Comparison of ENCODE assay signal across 34 mouse cellular contexts in genomic region chr6:83717026-83717425, GRCm38 (mm10). TPM values are rescaled to one million over a fixed set of nuclear protein-coding genes. Genes with fewer than 3 reads are reported as not detected.
DNase-seq lines count a peak whose midpoint lies in the region; ATAC-seq and TF ChIP-seq lines count a peak whose summit lies in the region.
"Had no signal": no experiment of that assay in that cellular context is flagged by ENCODE, and none has a peak within 500 bp of the region (broad histone marks: within the 10 kb centered on the region; RNA-seq: fewer than 3 reads in every experiment).

No protein-coding gene starts in this region.

- H3K4me2 ChIP-seq in intestine, embryonic 14.5 days (ENCODE audit: low read length): no peak overlapping the region
- no peak overlapping the region for H3K4me2 ChIP-seq in intestine, embryonic 15.5 days (replicated peaks)
- no peak overlapping the region for H3K4me2 ChIP-seq in midbrain, embryonic 11.5 days
- H3K4me2 ChIP-seq in midbrain, postnatal 0 days (ENCODE audit: low read depth, low read length, poor library complexity, severe bottlenecking): no peak overlapping the region
- H3K4me2 ChIP-seq: embryonic facial prominence, embryonic 13.5 days; forebrain, embryonic 12.5 days; forebrain, embryonic 15.5 days; heart, embryonic 13.5 days; hindbrain, embryonic 13.5 days had no signal

- ATAC-seq in intestine, embryonic 14.5 days (replicated peaks; ENCODE audit: low FRiP score, low TSS enrichment, low read depth): no peak
- ATAC-seq in intestine, embryonic 15.5 days: no peak
- ATAC-seq in midbrain, embryonic 11.5 days (ENCODE audit: low FRiP score): no peak
- no peak for ATAC-seq in midbrain, postnatal 0 days (ENCODE audit: low FRiP score)
- ATAC-seq: forebrain, embryonic 15.5 days; hindbrain, embryonic 16.5 days; inflammation-experienced regulatory T-cells, adult 6 months had no signal

- H3K4me3 ChIP-seq in intestine, embryonic 14.5 days (ENCODE audit: low read depth, low read length): no peak overlapping the region
- H3K4me3 ChIP-seq in intestine, embryonic 15.5 days (replicated peaks): no peak overlapping the region
- H3K4me3 ChIP-seq in midbrain, embryonic 11.5 days (ENCODE audit: low read depth, low read length): no peak overlapping the region
- H3K4me3 ChIP-seq in midbrain, postnatal 0 days (ENCODE audit: low read depth, low read length): no peak overlapping the region
- H3K4me3 ChIP-seq: embryonic facial prominence, embryonic 10.5 days; embryonic facial prominence, embryonic 13.5 days; erythroblast, embryonic 14.5 days; forebrain, embryonic 12.5 days; forebrain, embryonic 15.5 days; heart, adult 2 months; heart, embryonic 10.5 days; heart, embryonic 13.5 days; hindbrain, embryonic 13.5 days had no signal

- H3K36me3 ChIP-seq in intestine, embryonic 14.5 days (ENCODE audit: control insufficient read depth, insufficient read depth, low read length): no peaks in the 10 kb centered on the region
- no peaks in the 10 kb centered on the region for H3K36me3 ChIP-seq in intestine, embryonic 15.5 days
- no peaks in the 10 kb centered on the region for H3K36me3 ChIP-seq in midbrain, embryonic 11.5 days (ENCODE audit: control insufficient read depth, insufficient read depth, low read length)
- no peaks in the 10 kb centered on the region for H3K36me3 ChIP-seq in midbrain, postnatal 0 days (ENCODE audit: insufficient read depth, low read length)
- H3K36me3 ChIP-seq: embryonic facial prominence, embryonic 10.5 days; embryonic facial prominence, embryonic 13.5 days; forebrain, embryonic 12.5 days; forebrain, embryonic 15.5 days; heart, embryonic 10.5 days; heart, embryonic 13.5 days; hindbrain, embryonic 13.5 days had no signal

- H3K9me3 ChIP-seq in intestine, embryonic 14.5 days (ENCODE audit: control insufficient read depth, low read length): no peaks in the 10 kb centered on the region
- H3K9me3 ChIP-seq in intestine, embryonic 15.5 days: no peaks in the 10 kb centered on the region
- H3K9me3 ChIP-seq in midbrain, embryonic 11.5 days (ENCODE audit: control insufficient read depth, low read length): no peaks in the 10 kb centered on the region
- no peaks in the 10 kb centered on the region for H3K9me3 ChIP-seq in midbrain, postnatal 0 days (ENCODE audit: low read length)
- H3K9me3 ChIP-seq: embryonic facial prominence, embryonic 10.5 days; embryonic facial prominence, embryonic 13.5 days; forebrain, embryonic 12.5 days; forebrain, embryonic 15.5 days; heart, embryonic 10.5 days; heart, embryonic 13.5 days; hindbrain, embryonic 13.5 days had no signal

- peak; percentile 20 to 33 for DNase-seq in cerebellum, postnatal 14 days
- no peak for DNase-seq in cerebellum, postnatal 10 days
- DNase-seq in intestine, embryonic 14.5 days (ENCODE audit: low spot score): peak; percentile 69
- peak; percentile 95 for DNase-seq in midbrain, embryonic 11.5 days (ENCODE audit: low spot score, missing footprints)
- no peak for DNase-seq in midbrain, postnatal 0 days (ENCODE audit: low spot score)
- peak; percentile 54 for DNase-seq in induced T-regulatory cell, adult 2 months (ENCODE audit: low read depth)
- no peak for DNase-seq in lung, postnatal 4 days
- DNase-seq: adrenal gland, adult 2 months; adrenal gland, postnatal 14 days; cerebellum, adult 11 months; cerebellum, adult 2 months; cerebellum, adult 9-11 months; embryo, embryonic 11 days; gastrocnemius, postnatal 10 days; gastrocnemius, postnatal 36 days; heart, adult 2 months; heart, postnatal 14 days; heart, postnatal 4 days had no signal

- no peak for TF ChIP-seq CTCF in midbrain, postnatal 0 days (IDR thresholded peaks at IDR 0.05)

- H3K27ac ChIP-seq in intestine, embryonic 14.5 days (ENCODE audit: low read depth): no peak overlapping the region
- H3K27ac ChIP-seq in intestine, embryonic 15.5 days: no peak overlapping the region
- no peak overlapping the region for H3K27ac ChIP-seq in midbrain, embryonic 11.5 days (ENCODE audit: low read depth, low read length)
- no peak overlapping the region for H3K27ac ChIP-seq in midbrain, postnatal 0 days (ENCODE audit: low read depth, low read length)
- H3K27ac ChIP-seq: embryonic facial prominence, embryonic 10.5 days; embryonic facial prominence, embryonic 13.5 days; forebrain, embryonic 12.5 days; forebrain, embryonic 15.5 days; heart, adult 2 months; heart, embryonic 10.5 days; heart, embryonic 13.5 days; hindbrain, embryonic 13.5 days had no signal

- H3K27me3 ChIP-seq in intestine, embryonic 14.5 days (replicated peaks; ENCODE audit: control insufficient read depth, insufficient read depth, low read length): peaks cover 100% of the 10 kb centered on the region
- H3K27me3 ChIP-seq in intestine, embryonic 15.5 days (replicated peaks): peaks cover 87% of the 10 kb centered on the region
- peaks cover 94% of the 10 kb centered on the region for H3K27me3 ChIP-seq in midbrain, embryonic 11.5 days (ENCODE audit: control insufficient read depth, insufficient read depth, low read length)
- peaks cover 85% of the 10 kb centered on the region for H3K27me3 ChIP-seq in midbrain, postnatal 0 days (ENCODE audit: insufficient read depth, low read length)

- 2% methylated on average over 8 of the region's 8 CpGs for WGBS in intestine, embryonic 14.5 days
- WGBS in intestine, embryonic 15.5 days: 4% methylated on average over 8 of the region's 8 CpGs
- 2% methylated on average over 8 of the region's 8 CpGs for WGBS in midbrain, embryonic 11.5 days
- WGBS in midbrain, postnatal 0 days: 2% methylated on average over 8 of the region's 8 CpGs

- H3K9ac ChIP-seq in intestine, embryonic 14.5 days (ENCODE audit: low read length): no peak overlapping the region
- no peak overlapping the region for H3K9ac ChIP-seq in intestine, embryonic 15.5 days
- no peak overlapping the region for H3K9ac ChIP-seq in midbrain, embryonic 11.5 days (ENCODE audit: low read length)
- H3K9ac ChIP-seq in midbrain, postnatal 0 days (replicated peaks; ENCODE audit: low read length, poor library complexity, severe bottlenecking): no peak overlapping the region
- H3K9ac ChIP-seq: embryonic facial prominence, embryonic 13.5 days; forebrain, embryonic 12.5 days; forebrain, embryonic 15.5 days; heart, embryonic 13.5 days; hindbrain, embryonic 13.5 days had no signal

- no peaks in the 10 kb centered on the region for H3K4me1 ChIP-seq in intestine, embryonic 14.5 days (replicated peaks; ENCODE audit: control insufficient read depth, insufficient read depth, low read length)
- H3K4me1 ChIP-seq in intestine, embryonic 15.5 days (replicated peaks): peaks cover 11% of the 10 kb centered on the region
- peaks cover 2% of the 10 kb centered on the region for H3K4me1 ChIP-seq in midbrain, embryonic 11.5 days (ENCODE audit: control insufficient read depth, insufficient read depth, low read length)
- no peaks in the 10 kb centered on the region for H3K4me1 ChIP-seq in midbrain, postnatal 0 days (ENCODE audit: insufficient read depth, low read length)

RNA-seq across cellular contexts. Expression of gene Vax2, which starts 6.0 kb away (rescaled TPM):
- polyA plus RNA-seq in intestine, embryonic 14.5 days (2014; fragmentation: Nextera tagmentation; extraction: Ambion mirVana): not detected in 2 replicates
- not detected in 2 replicates for polyA plus RNA-seq in intestine, embryonic 15.5 days (2015; fragmentation: Nextera tagmentation; extraction: Ambion mirVana)
- 0.25 and 0.26 TPM in 2 replicates for polyA plus RNA-seq in midbrain, embryonic 11.5 days (2014; fragmentation: Nextera tagmentation; extraction: Ambion mirVana)
- not detected in 2 replicates for total RNA-seq in midbrain, postnatal 0 days (2014; rRNA removed)
- polyA plus RNA-seq in midbrain, postnatal 0 days (2015; fragmentation: Nextera tagmentation; extraction: Ambion mirVana): not detected in 2 replicates
- total RNA-seq: adrenal gland, adult 2 months; adrenal gland, postnatal 14 days; adrenal gland, postnatal 4 days; gastrocnemius, adult 18-20 months; gastrocnemius, postnatal 10 days; gastrocnemius, postnatal 36 days; granulocyte monocyte progenitor cell, adult 5-6 weeks; heart, adult 2 months; heart, postnatal 14 days; heart, postnatal 4 days had no signal
- polyA plus RNA-seq: adrenal gland, adult 2 months; cerebellum, adult 2 months; embryonic facial prominence, embryonic 13.5 days; erythroblast, embryonic 14.5 days; heart, adult 2 months; heart, embryonic 10.5 days; heart, embryonic 13.5 days; heart, embryonic 16.5 days; hindbrain, embryonic 13.5 days; hindbrain, embryonic 16.5 days had no signal

RNA-seq across cellular contexts. Expression of gene Atp6v1b1, which starts 25.8 kb away (rescaled TPM):
- polyA plus RNA-seq in intestine, embryonic 14.5 days (2014; fragmentation: Nextera tagmentation; extraction: Ambion mirVana): not detected in 2 replicates
- polyA plus RNA-seq in intestine, embryonic 15.5 days (2015; fragmentation: Nextera tagmentation; extraction: Ambion mirVana): 0.08 TPM in 1 of 2 replicates, not detected in the other
- polyA plus RNA-seq in midbrain, embryonic 11.5 days (2014; fragmentation: Nextera tagmentation; extraction: Ambion mirVana): not detected in 2 replicates
- 0.77 TPM in 1 of 2 replicates, not detected in the other for total RNA-seq in midbrain, postnatal 0 days (2014; rRNA removed)
- 0.07 TPM in 1 of 2 replicates, not detected in the other for polyA plus RNA-seq in midbrain, postnatal 0 days (2015; fragmentation: Nextera tagmentation; extraction: Ambion mirVana)
- total RNA-seq: adrenal gland, adult 2 months; adrenal gland, postnatal 14 days; ES-E14; gastrocnemius, adult 18-20 months; gastrocnemius, postnatal 10 days; gastrocnemius, postnatal 36 days; granulocyte monocyte progenitor cell, adult 5-6 weeks; heart, adult 2 months; heart, postnatal 4 days had no signal
- polyA plus RNA-seq: adrenal gland, adult 2 months; cerebellum, adult 2 months; embryonic facial prominence, embryonic 10.5 days; erythroblast, embryonic 14.5 days; forebrain, embryonic 12.5 days; heart, embryonic 10.5 days; heart, embryonic 13.5 days; hindbrain, embryonic 13.5 days; hindbrain, embryonic 16.5 days; inflammation-experienced regulatory T-cells, adult 6 months had no signal

RNA-seq across cellular contexts. Expression of gene Cd207, which starts 39.4 kb away (rescaled TPM):
- polyA plus RNA-seq in intestine, embryonic 14.5 days (2014; fragmentation: Nextera tagmentation; extraction: Ambion mirVana): not detected in 2 replicates
- not detected in 2 replicates for polyA plus RNA-seq in intestine, embryonic 15.5 days (2015; fragmentation: Nextera tagmentation; extraction: Ambion mirVana)
- polyA plus RNA-seq in midbrain, embryonic 11.5 days (2014; fragmentation: Nextera tagmentation; extraction: Ambion mirVana): not detected in 2 replicates
- 0.16 TPM in 1 of 2 replicates, not detected in the other for total RNA-seq in midbrain, postnatal 0 days (2014; rRNA removed)
- polyA plus RNA-seq in midbrain, postnatal 0 days (2015; fragmentation: Nextera tagmentation; extraction: Ambion mirVana): not detected in 2 replicates
- total RNA-seq: adrenal gland, adult 2 months; ES-E14; gastrocnemius, adult 18-20 months; gastrocnemius, postnatal 10 days; granulocyte monocyte progenitor cell, adult 5-6 weeks had no signal
- polyA plus RNA-seq: cerebellum, adult 2 months; embryonic facial prominence, embryonic 10.5 days; embryonic facial prominence, embryonic 13.5 days; erythroblast, embryonic 14.5 days; forebrain, embryonic 12.5 days; forebrain, embryonic 15.5 days; heart, embryonic 10.5 days; hindbrain, embryonic 13.5 days; hindbrain, embryonic 16.5 days; inflammation-experienced regulatory T-cells, adult 6 months had no signal

RNA-seq across cellular contexts. Expression of gene Ankrd53, which starts 45.4 kb away (rescaled TPM):
- polyA plus RNA-seq in intestine, embryonic 14.5 days (2014; fragmentation: Nextera tagmentation; extraction: Ambion mirVana): not detected in 2 replicates
- 0.13 TPM in 1 of 2 replicates, not detected in the other for polyA plus RNA-seq in intestine, embryonic 15.5 days (2015; fragmentation: Nextera tagmentation; extraction: Ambion mirVana)
- 0.18 TPM in 1 of 2 replicates, not detected in the other for polyA plus RNA-seq in midbrain, embryonic 11.5 days (2014; fragmentation: Nextera tagmentation; extraction: Ambion mirVana)
- not detected in 2 replicates for total RNA-seq in midbrain, postnatal 0 days (2014; rRNA removed)
- 0.10 and 0.12 TPM in 2 replicates for polyA plus RNA-seq in midbrain, postnatal 0 days (2015; fragmentation: Nextera tagmentation; extraction: Ambion mirVana)
- total RNA-seq: adrenal gland, adult 2 months; adrenal gland, postnatal 14 days; gastrocnemius, adult 18-20 months; gastrocnemius, postnatal 10 days; gastrocnemius, postnatal 36 days; heart, adult 2 months; heart, postnatal 14 days; heart, postnatal 4 days had no signal
- polyA plus RNA-seq: adrenal gland, adult 2 months; cerebellum, adult 2 months; erythroblast, embryonic 14.5 days; heart, embryonic 13.5 days; heart, embryonic 16.5 days; hindbrain, embryonic 16.5 days had no signal

RNA-seq across cellular contexts. Expression of gene Tex261, which starts 58.6 kb away (rescaled TPM):
- polyA plus RNA-seq in intestine, embryonic 14.5 days (2014; fragmentation: Nextera tagmentation; extraction: Ambion mirVana): 71.1 and 79.3 TPM in 2 replicates
- polyA plus RNA-seq in intestine, embryonic 15.5 days (2015; fragmentation: Nextera tagmentation; extraction: Ambion mirVana): 84.2 and 86.4 TPM in 2 replicates
- polyA plus RNA-seq in midbrain, embryonic 11.5 days (2014; fragmentation: Nextera tagmentation; extraction: Ambion mirVana): 49.0 and 56.9 TPM in 2 replicates
- 45.8 and 54.4 TPM in 2 replicates for total RNA-seq in midbrain, postnatal 0 days (2014; rRNA removed)
- 66.8 and 71.4 TPM in 2 replicates for polyA plus RNA-seq in midbrain, postnatal 0 days (2015; fragmentation: Nextera tagmentation; extraction: Ambion mirVana)

Comparison
In these comparisons a context has a peak if more than half of its experiments do, and no peak if none do; other contexts are left out.
1. DNase-seq: peak in cerebellum, postnatal 14 days (2 of 2), intestine, embryonic 14.5 days (single experiment), midbrain, embryonic 11.5 days (single experiment) and induced T-regulatory cell, adult 2 months (single experiment); none in cerebellum, postnatal 10 days (0 of 2), midbrain, postnatal 0 days (single experiment) and lung, postnatal 4 days (0 of 2).